Mouse (Mus musculus): ENCODE results near the gene Col8a1. TPM values are rescaled to one million over a fixed set of nuclear protein-coding genes. Genes with fewer than 3 reads are reported as not detected.

Col8a1 gene
- polyA plus RNA-seq (2015; fragmentation: Nextera tagmentation; extraction: Ambion mirVana) = 2.4 and 3.0 TPM in 2 replicates

GRCm38 (mm10) chr16:57754526-57755125 lies at the start of gene Col8a1:
Gene Col8a1 (minus strand): TSS chr16:57754737.

GRCm38 (mm10) chr16:57606444-57607227 lies 147.9 kb downstream of the Col8a1 start, which contains the start of gene Cmss1:
Gene Cmss1 (minus strand): TSS chr16:57606864.

Other genes starting within 250 kb of the Col8a1 start
- 40.6 and 42.8 TPM in 2 replicates for gene Cmss1, start 147.9 kb downstream of the Col8a1 start, polyA plus RNA-seq (2015; fragmentation: Nextera tagmentation; extraction: Ambion mirVana)